Mouse (Mus musculus) forebrain, embryonic 11.5 days (tissue): ENCODE data around the gene Prickle2. TPM values are rescaled to one million over a fixed set of nuclear protein-coding genes. Genes with fewer than 3 reads are reported as not detected.
A peak's percentile ranks its signal among the peaks of the same experiment; 100 is the strongest.

Experiments
- ATAC-seq: fragments of 200-750 bp; cut with Nextera tagmentation; replicated peaks from 2 replicates; pipeline ENCODE4 v1.8.0; 2017; ENCODE audit warnings: moderate TSS enrichment; ENCODE audit not compliant: low FRiP score
- DNase-seq: peaks from one replicate; pipeline ENCODE4 v3.0.0-alpha.2; 2017; ENCODE audit warnings: low spot score
- H3K27ac ChIP-seq: fragments of 300-500 bp; sonication (generic); 2 replicates; pipeline ENCODE4 v1.5.1; 2014; ENCODE audit warnings: low read depth, low read length
- H3K27me3 ChIP-seq: fragments of 300-500 bp; sonication (generic); 2 replicates; pipeline ENCODE4 v1.6.1; 2014; ENCODE audit warnings: mild to moderate bottlenecking, low read length, mixed read lengths; ENCODE audit not compliant: control insufficient read depth, insufficient read depth
- H3K36me3 ChIP-seq: fragments of 300-500 bp; sonication (generic); 2 replicates; pipeline ENCODE4 v1.6.1; 2014; ENCODE audit warnings: mild to moderate bottlenecking, low read length, moderate library complexity, mixed read lengths; ENCODE audit not compliant: control insufficient read depth, insufficient read depth
- H3K4me1 ChIP-seq: fragments of 300-500 bp; sonication (generic); replicated peaks from 2 replicates; pipeline ENCODE4 v1.6.1; 2014; ENCODE audit warnings: low read length, mixed read lengths; ENCODE audit not compliant: control insufficient read depth, insufficient read depth
- H3K4me2 ChIP-seq: fragments of 300-500 bp; sonication (generic); 2 replicates; pipeline ENCODE4 v1.6.1; 2014; ENCODE audit warnings: low read depth, mild to moderate bottlenecking, low read length, moderate library complexity, mixed read lengths; ENCODE audit not compliant: severe bottlenecking
- H3K4me3 ChIP-seq: fragments of 300-500 bp; sonication (generic); 2 replicates; pipeline ENCODE4 v1.5.1; 2014; ENCODE audit warnings: low read depth, low read length
- H3K9ac ChIP-seq: fragments of 300-500 bp; sonication (generic); 2 replicates; pipeline ENCODE4 v1.6.1; 2014; ENCODE audit warnings: low read length
- H3K9me3 ChIP-seq: fragments of 300-500 bp; sonication (generic); 2 replicates; pipeline ENCODE4 v1.6.1; 2016; ENCODE audit warnings: low read length, mixed read lengths; ENCODE audit not compliant: control insufficient read depth
- WGBS: fragments of 180-500 bp; shearing (Covaris S2); extraction: QIAGEN DNeasy Blood & Tissue Kit; methylation state at CpG from one replicate; pipeline ENCODE4 v1.1.7; 2014; 5-methylcytosine and 5-hydroxymethylcytosine counted together
- polyA plus RNA-seq: library from polyadenylated mRNA; unstranded; fragments of >200 nt; fragmentation: Nextera tagmentation; extraction: Ambion mirVana; gene quantifications from 2 replicates; pipeline ENCODE4 v1.2.1, GENCODE M21; 2014

Prickle2 gene
- polyA plus RNA-seq, 1 experiment from 2014 or later = 4.0 TPM

DNA sequence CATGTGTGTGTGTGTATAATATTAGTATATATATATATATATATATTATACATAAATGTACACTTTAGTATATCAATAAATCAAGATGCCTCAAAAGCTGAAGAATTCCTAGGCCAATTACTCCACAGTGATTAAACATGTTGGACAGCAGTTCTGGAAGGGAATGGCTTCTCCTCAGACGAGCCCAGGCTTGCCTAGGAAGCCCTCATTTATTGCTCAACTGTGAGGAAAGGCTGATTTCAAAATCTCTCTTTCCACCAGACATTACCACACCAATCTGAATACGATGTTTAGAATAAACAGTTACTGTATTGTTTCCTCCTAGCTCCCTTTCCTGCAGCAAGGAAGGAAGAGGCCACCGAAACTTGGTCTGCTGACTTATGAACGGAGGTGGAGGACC lies 152.9 kb downstream of the Prickle2 start:
- no peak overlapping the region for H3K4me3 ChIP-seq
- no peaks in the 10 kb centered on the region for H3K4me1 ChIP-seq
- no peak for ATAC-seq
- H3K36me3 ChIP-seq = no peaks in the 10 kb centered on the region
- H3K27me3 ChIP-seq = no peaks in the 10 kb centered on the region
- no peak for DNase-seq
- H3K27ac ChIP-seq = no peak overlapping the region
- WGBS = 89% methylated on average over 4 of the region's 4 CpGs
- H3K9me3 ChIP-seq = no peaks in the 10 kb centered on the region
- no peak overlapping the region for H3K9ac ChIP-seq
- no peak overlapping the region for H3K4me2 ChIP-seq

DNA sequence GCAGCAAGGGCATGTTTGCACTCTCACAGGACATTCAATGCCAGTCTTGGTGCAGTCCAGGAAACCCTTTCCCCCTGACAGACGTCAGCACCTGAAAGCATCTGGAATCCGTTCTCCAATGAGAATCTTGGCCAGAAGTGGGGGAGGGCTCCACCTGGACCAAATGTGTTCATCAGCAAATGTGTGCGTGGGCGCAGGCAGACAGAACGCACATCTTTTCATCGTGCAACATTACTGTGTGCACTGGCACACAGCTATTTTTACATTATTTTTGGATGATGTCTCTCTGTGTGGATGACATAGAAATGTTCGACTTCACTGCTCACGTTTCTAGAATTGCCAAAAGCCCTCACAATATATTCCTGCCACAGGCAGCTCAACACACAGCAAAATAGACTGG lies 156.7 kb downstream of the Prickle2 start:
- no peak overlapping the region for H3K27ac ChIP-seq
- DNase-seq (no peak), ATAC-seq (no peak)
- H3K4me1 ChIP-seq = no peaks in the 10 kb centered on the region
- no peak overlapping the region for H3K9ac ChIP-seq
- H3K4me2 ChIP-seq = no peak overlapping the region
- WGBS = 85% methylated on average over 8 of the region's 8 CpGs
- no peaks in the 10 kb centered on the region for H3K9me3 ChIP-seq
- H3K4me3 ChIP-seq = no peak overlapping the region
- no peaks in the 10 kb centered on the region for H3K36me3 ChIP-seq
- H3K27me3 ChIP-seq = no peaks in the 10 kb centered on the region

- WGBS = 93% methylated on average over 2 of the region's 2 CpGs
- H3K27me3 ChIP-seq = no peaks in the 10 kb centered on the region
These were observed 160.8 kb downstream of the Prickle2 start for GRCm38 (mm10) chr6:92545204-92545603.

GRCm38 (mm10) chr6:92543825-92544224 lies 162.1 kb downstream of the Prickle2 start:
- no peak for ATAC-seq
- WGBS = 82% methylated on average over 4 of the region's 4 CpGs

More at GRCm38 (mm10) chr6:92545204-92545603, 160.8 kb downstream of the Prickle2 start:
- ATAC-seq = no peak
- no peaks in the 10 kb centered on the region for H3K9me3 ChIP-seq
- H3K9ac ChIP-seq = no peak overlapping the region
- H3K36me3 ChIP-seq = no peaks in the 10 kb centered on the region
- no peaks in the 10 kb centered on the region for H3K4me1 ChIP-seq
- H3K4me3 ChIP-seq = no peak overlapping the region
- no peak overlapping the region for H3K27ac ChIP-seq
- DNase-seq = no peak
- H3K4me2 ChIP-seq = no peak overlapping the region

GRCm38 (mm10) chr6:92542402-92543101 lies 163.4 kb downstream of the Prickle2 start:
- no peaks in the 10 kb centered on the region for H3K36me3 ChIP-seq
- DNase-seq (no peak), ATAC-seq (no peak)
- H3K4me3 ChIP-seq = no peak overlapping the region
- no peak overlapping the region for H3K4me2 ChIP-seq
- no peak overlapping the region for H3K27ac ChIP-seq
- no peaks in the 10 kb centered on the region for H3K27me3 ChIP-seq
- no peaks in the 10 kb centered on the region for H3K9me3 ChIP-seq
- 75% methylated on average over 5 of the region's 5 CpGs for WGBS
- H3K4me1 ChIP-seq = no peaks in the 10 kb centered on the region
- no peak overlapping the region for H3K9ac ChIP-seq

More at GRCm38 (mm10) chr6:92543825-92544224, 162.1 kb downstream of the Prickle2 start:
- Histone ChIP-seq H3K4me1 (no peaks in the 10 kb centered on the region), H3K4me2 (no peak overlapping the region), H3K27ac (no peak overlapping the region), H3K36me3 (no peaks in the 10 kb centered on the region), H3K9me3 (no peaks in the 10 kb centered on the region), H3K27me3 (no peaks in the 10 kb centered on the region), H3K9ac (no peak overlapping the region), H3K4me3 (no peak overlapping the region)
- no peak for DNase-seq

DNA sequence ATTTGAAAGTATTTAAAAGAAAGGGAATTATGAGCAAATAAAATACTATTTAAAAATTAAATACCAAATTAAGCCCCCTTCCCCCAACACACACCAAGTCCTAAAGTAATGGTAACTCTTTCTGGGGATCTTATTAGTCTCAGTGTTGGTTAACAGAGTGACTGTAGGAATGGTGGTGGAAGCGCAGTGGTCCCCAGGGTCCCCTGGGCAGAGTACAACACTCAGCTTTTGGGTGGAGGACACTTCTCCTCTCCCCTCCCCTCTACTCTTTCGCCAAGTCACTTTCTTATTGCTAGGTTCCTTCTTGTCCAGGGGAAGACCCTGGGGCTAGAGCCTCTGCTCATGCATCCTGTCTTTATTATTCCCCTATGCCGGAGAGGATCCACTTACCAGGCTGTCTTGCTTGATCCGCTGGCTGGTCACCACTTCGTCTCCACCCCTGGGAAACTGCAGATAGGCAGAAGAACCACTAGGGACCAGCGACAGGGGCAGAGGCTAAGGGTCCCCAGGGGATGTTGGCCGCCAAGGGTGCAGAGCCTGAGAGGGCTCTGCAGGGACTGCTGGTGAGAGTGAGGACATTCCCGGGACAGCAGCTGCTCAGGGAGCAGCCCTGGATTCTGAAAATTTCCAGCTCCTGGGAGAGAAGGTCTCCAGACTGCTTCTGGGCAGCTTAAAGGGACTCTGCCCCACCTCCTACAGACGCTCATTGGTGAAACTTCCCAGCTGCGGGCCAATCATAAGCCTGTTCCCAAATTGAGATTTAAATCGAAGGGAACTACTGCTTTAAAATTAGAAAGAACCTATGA lies 171.5 kb downstream of the Prickle2 start:
- H3K9ac ChIP-seq = peak overlapping the region; percentile 27
- H3K9me3 ChIP-seq = no peaks in the 10 kb centered on the region
- DNase-seq (peak; percentile 63), ATAC-seq (no peak)
- peak overlapping the region; percentile 21; the same call in 1 of the 2 replicates for H3K4me3 ChIP-seq
- peak overlapping the region; percentile 61 for H3K4me2 ChIP-seq
- no peak overlapping the region for H3K27ac ChIP-seq
- H3K36me3 ChIP-seq = no peaks in the 10 kb centered on the region
- H3K27me3 ChIP-seq = no peaks in the 10 kb centered on the region
- H3K4me1 ChIP-seq = peaks cover 3% of the 10 kb centered on the region; the same call in 1 of the 2 replicates
- WGBS = 9% methylated on average over 11 of the region's 11 CpGs

DNA sequence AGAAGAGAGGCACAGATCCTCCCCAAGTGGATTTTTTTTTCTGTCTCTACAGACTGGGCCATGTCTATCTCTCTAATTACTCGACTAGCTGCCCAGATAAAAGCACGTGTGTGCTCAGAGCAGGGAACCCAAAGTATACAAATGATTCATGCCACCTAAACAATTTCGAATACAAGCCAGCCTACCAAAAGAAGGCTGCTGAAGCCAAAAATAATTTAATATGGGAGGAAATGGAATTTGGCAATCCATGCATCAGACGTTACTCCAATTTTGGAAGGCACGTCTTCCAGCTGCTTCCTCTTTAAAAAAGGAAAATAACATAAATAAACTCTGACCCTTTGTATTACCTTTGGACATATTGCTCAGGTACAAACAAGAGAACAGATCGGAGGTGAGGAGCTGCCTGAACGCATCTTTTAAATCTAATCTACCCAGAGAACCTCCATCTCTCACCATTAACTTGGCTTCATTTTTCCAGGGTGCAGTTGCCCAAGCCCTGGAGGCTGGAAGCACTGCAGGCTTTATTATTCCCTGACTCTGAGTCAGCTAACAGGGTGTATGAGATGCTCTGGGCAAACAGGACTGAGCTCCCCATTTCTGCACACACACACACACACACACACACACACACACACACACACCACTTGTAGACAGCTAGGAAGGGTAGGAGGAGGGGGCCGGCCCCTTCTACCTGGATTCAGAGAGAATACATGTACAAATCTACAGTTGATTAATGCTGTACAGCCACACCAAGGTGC lies 172.5 kb downstream of the Prickle2 start:
- ATAC-seq = no peak
- Histone ChIP-seq H3K9ac (no peak overlapping the region), H3K27me3 (no peaks in the 10 kb centered on the region), H3K36me3 (no peaks in the 10 kb centered on the region), H3K9me3 (no peaks in the 10 kb centered on the region), H3K27ac (no peak overlapping the region), H3K4me3 (no peak overlapping the region), H3K4me1 (peaks cover 3% of the 10 kb centered on the region; the same call in 1 of the 2 replicates), H3K4me2 (no peak overlapping the region)
- DNase-seq = no peak
- 82% methylated on average over 8 of the region's 8 CpGs for WGBS

- peaks cover 3% of the 10 kb centered on the region; the same call in 1 of the 2 replicates for H3K4me1 ChIP-seq
- no peak overlapping the region for H3K4me3 ChIP-seq
- DNase-seq (no peak), ATAC-seq (no peak)
- 85% methylated on average over 3 of the region's 3 CpGs for WGBS
- H3K27me3 ChIP-seq = no peaks in the 10 kb centered on the region
- H3K27ac ChIP-seq = no peak overlapping the region
- no peaks in the 10 kb centered on the region for H3K9me3 ChIP-seq
- H3K4me2 ChIP-seq = no peak overlapping the region
- H3K9ac ChIP-seq = no peak overlapping the region
- no peaks in the 10 kb centered on the region for H3K36me3 ChIP-seq
These were observed 173.1 kb downstream of the Prickle2 start for GRCm38 (mm10) chr6:92532896-92533295.
